Mouse (Mus musculus) thymus, postnatal 14 days (tissue): ENCODE data around the gene Pik3c2a.

Source experiments
- DNase-seq: peaks from one replicate; pipeline ENCODE4 v3.0.0; 2021

Pik3c2a gene

DNA sequence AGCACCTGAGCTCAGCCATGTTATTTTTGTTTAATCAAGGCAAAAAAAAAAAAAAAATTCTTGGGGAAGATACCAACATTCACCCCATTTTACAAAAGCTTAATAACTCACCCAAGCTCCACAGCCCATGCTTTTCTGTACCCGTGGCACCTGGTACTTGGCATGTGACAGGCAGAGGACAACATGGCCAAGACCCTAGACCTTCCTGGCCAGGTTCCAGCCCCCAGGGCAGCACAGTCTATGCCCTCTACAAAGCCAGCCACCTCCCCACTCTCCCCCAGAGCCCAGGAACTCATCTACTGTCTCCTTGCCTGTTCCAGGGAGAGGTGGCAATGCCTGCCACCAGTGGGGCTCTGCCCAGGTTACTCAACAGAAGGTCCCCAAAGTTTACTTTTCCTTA is 152.7 kb downstream of the Pik3c2a start:
- no peak for DNase-seq

- DNase-seq = no peak
Measured at GRCm38 (mm10) chr7:116288996-116289395, 154.3 kb downstream of the Pik3c2a start.

- DNase-seq = no peak
Measured at GRCm38 (mm10) chr7:116287959-116288358, 155.3 kb downstream of the Pik3c2a start.
